Mouse (Mus musculus) G1E (cell line): ENCODE measurements around the gene Pld4. TPM values are rescaled to one million over a fixed set of nuclear protein-coding genes. Genes with fewer than 3 reads are reported as not detected.

ENCODE experiments used
- ATAC-seq: 2 replicates; pipeline ENCODE4 v1.8.0; 2016; ENCODE audit warnings: mild to moderate bottlenecking; ENCODE audit not compliant: insufficient number of reproducible peaks, poor library complexity, low FRiP score, severe bottlenecking; ENCODE audit errors: extremely low read depth
- DNase-seq: peaks from one replicate; pipeline ENCODE4 v3.0.0; 2012; ENCODE audit warnings: low spot score
- H3K27me3 ChIP-seq: 2 replicates; pipeline ENCODE4 v1.6.1; 2012; ENCODE audit warnings: mild to moderate bottlenecking, low read length, inconsistent platforms; ENCODE audit not compliant: insufficient read depth
- H3K36me3 ChIP-seq: replicated peaks from 2 replicates; pipeline ENCODE3; 2012; ENCODE audit warnings: mild to moderate bottlenecking, inconsistent platforms
- H3K4me1 ChIP-seq: 2 replicates; pipeline ENCODE4 v1.6.1; 2012; ENCODE audit warnings: low read depth, low read length, inconsistent platforms, mixed read lengths; ENCODE audit not compliant: insufficient read depth
- H3K4me3 ChIP-seq: 2 replicates; pipeline ENCODE4 v1.5.1; 2012; ENCODE audit warnings: low read depth, mild to moderate bottlenecking, inconsistent platforms, low read length, moderate library complexity, mixed read lengths
- H3K9me3 ChIP-seq: replicated peaks from 2 replicates; pipeline ENCODE4 v1.6.1; 2012; ENCODE audit warnings: inconsistent platforms
- CTCF ChIP-seq: IDR thresholded peaks from 2 replicates; pipeline ENCODE4 v1.5.1; 2012; ENCODE audit warnings: low read depth, low read length, inconsistent platforms, mixed read lengths
- GATA1 ChIP-seq: IDR thresholded peaks from 2 replicates; pipeline ENCODE4 v1.6.1; 2012; ENCODE audit warnings: borderline replicate concordance, low read length, inconsistent platforms, mixed read lengths
- GATA2 ChIP-seq: IDR thresholded peaks from 2 replicates; pipeline ENCODE4 v1.6.1; 2012; ENCODE audit warnings: low read depth, low read length, inconsistent platforms, borderline replicate concordance
- POLR2AphosphoS5 ChIP-seq: IDR thresholded peaks from 2 replicates; pipeline ENCODE4 v1.6.1; 2012; ENCODE audit warnings: low read depth, low read length, inconsistent platforms; ENCODE audit not compliant: insufficient replicate concordance
- TAL1 ChIP-seq: conservative IDR thresholded peaks from 2 replicates; pipeline ENCODE4 v1.6.1; 2012; ENCODE audit warnings: low read depth, low read length, inconsistent platforms, mixed read lengths
- polyA plus RNA-seq: library from polyadenylated mRNA; stranded (reverse); fragments of >175 nt; gene quantifications from 2 replicates; pipeline ENCODE4 v1.2.3, GENCODE M21; 2012
- total RNA-seq, 2 experiments: library from RNA; stranded (forward) in 1 of 2; stranded (reverse) in 1 of 2; fragments of 200-1000 nt in 1 of 2; fragments of >200 nt in 1 of 2; fragmentation: Nextera tagmentation in 1 of 2; gene quantifications; 2 replicates each; pipeline ENCODE4 v1.2.3; 2014 to 2017

The Pld4 gene
- total and polyA plus RNA-seq, 3 experiments = 0.89 to 1.0 TPM; not detected in 1

- no peak overlapping the region for H3K4me3 ChIP-seq
- H3K27me3 ChIP-seq = peaks cover 39% of the 10 kb centered on the region
- no peak for TF ChIP-seq POLR2AphosphoS5
- no peak for TF ChIP-seq GATA2
- TF ChIP-seq CTCF = no peak
- TF ChIP-seq TAL1 = no peak
- TF ChIP-seq GATA1 = no peak
- DNase-seq (no peak), ATAC-seq (no peak)
- H3K9me3 ChIP-seq = no peaks in the 10 kb centered on the region
- H3K36me3 ChIP-seq = no peaks in the 10 kb centered on the region
- H3K4me1 ChIP-seq = peaks cover 6% of the 10 kb centered on the region
These were observed 16.2 kb upstream of the Pld4 start for GRCm38 (mm10) chr12:112744211-112744610.

- H3K36me3 ChIP-seq = no peaks in the 10 kb centered on the region
- H3K9me3 ChIP-seq = no peaks in the 10 kb centered on the region
- no peak for DNase-seq
- no peak for ATAC-seq
- TF ChIP-seq CTCF (no peak), GATA1 (no peak), GATA2 (no peak), POLR2AphosphoS5 (no peak), TAL1 (no peak)
- peaks cover 6% of the 10 kb centered on the region for H3K4me1 ChIP-seq
- no peak overlapping the region for H3K4me3 ChIP-seq
- peaks cover 36% of the 10 kb centered on the region for H3K27me3 ChIP-seq
These were observed 15.4 kb upstream of the Pld4 start for GRCm38 (mm10) chr12:112744891-112745580.

DNA sequence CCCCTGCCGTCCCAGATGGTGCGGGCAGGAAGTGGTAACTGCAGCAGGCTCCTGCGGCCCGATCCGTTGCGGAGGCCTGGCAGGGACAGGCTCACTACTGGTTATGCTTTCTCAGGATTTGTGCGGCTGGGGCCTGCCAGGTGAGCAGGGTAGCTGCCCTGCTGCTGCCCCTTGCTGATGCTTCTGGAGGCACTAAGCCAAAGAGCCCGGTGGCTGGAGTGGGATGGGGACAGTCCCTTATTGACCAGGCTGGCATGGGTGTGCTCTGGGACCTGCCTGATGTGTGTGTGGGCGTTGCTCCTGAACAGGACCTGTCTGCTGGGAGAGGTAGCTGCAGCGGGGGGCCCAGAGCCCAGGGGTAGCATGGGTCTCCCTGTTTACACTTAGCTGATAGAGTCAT is 14.7 kb upstream of the Pld4 start:
- DNase-seq = no peak
- ATAC-seq = no peak
- Histone ChIP-seq H3K4me1 (peaks cover 6% of the 10 kb centered on the region), H3K4me3 (no peak overlapping the region), H3K27me3 (peaks cover 36% of the 10 kb centered on the region), H3K9me3 (no peaks in the 10 kb centered on the region), H3K36me3 (no peaks in the 10 kb centered on the region)
- no peak for TF ChIP-seq POLR2AphosphoS5
- TF ChIP-seq GATA2 = no peak
- TF ChIP-seq CTCF = no peak
- TF ChIP-seq GATA1 = no peak
- TF ChIP-seq TAL1 = no peak

- TF ChIP-seq POLR2AphosphoS5 (no peak), GATA2 (no peak), CTCF (no peak), TAL1 (no peak), GATA1 (no peak)
- Histone ChIP-seq H3K27me3 (peaks cover 42% of the 10 kb centered on the region), H3K36me3 (no peaks in the 10 kb centered on the region), H3K4me1 (peaks cover 8% of the 10 kb centered on the region), H3K9me3 (no peaks in the 10 kb centered on the region), H3K4me3 (no peak overlapping the region)
- no peak for ATAC-seq
- DNase-seq = no peak
These were observed 14.0 kb upstream of the Pld4 start for GRCm38 (mm10) chr12:112746461-112746807.

DNA sequence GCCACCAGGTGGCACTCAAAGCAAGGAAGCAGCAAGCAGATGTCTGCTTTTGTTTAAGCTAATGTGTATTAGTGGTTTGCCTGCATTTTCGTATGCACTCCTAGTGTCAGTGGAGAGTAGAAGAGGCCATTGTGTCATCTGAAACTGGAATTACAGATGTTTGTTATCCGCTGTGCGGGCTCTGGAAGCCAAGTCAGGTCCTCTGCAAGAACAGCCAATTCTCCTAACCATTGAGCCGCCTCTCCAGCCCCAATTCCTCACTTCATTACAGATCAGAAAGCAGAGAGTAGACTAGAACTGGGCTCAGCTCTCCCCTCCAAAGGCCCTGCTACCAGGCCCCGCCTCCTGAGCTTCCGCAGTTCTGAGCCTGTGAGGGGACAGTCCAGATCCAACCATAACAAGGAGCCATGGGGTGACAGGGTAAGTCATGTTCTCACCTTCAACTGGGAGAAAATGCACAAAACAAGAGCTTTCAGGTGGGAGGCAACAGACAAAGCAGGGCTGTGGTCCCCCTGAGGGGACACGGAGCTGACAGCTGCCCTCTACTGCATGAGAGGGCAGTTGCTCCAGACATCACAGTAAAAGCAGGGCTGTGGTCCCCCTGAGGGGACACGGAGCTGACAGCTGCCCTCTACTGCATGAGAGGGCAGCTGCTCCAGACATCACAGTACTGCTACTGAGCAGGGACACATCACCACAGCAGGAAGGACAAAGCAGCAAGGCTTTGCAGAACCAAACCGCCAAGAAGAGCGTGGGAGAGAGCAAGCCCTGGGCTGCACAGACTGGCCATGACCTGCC is 13.4 kb upstream of the Pld4 start:
- Histone ChIP-seq H3K27me3 (peaks cover 41% of the 10 kb centered on the region), H3K4me1 (peaks cover 8% of the 10 kb centered on the region), H3K4me3 (no peak overlapping the region), H3K9me3 (no peaks in the 10 kb centered on the region), H3K36me3 (no peaks in the 10 kb centered on the region)
- TF ChIP-seq POLR2AphosphoS5 = no peak
- 0 out of 2 replicates have a peak, but pooled peaks have one; percentile 20 for TF ChIP-seq CTCF
- DNase-seq (peak; percentile 63), ATAC-seq (no peak)

- Histone ChIP-seq H3K4me3 (no peak overlapping the region), H3K27me3 (peaks cover 35% of the 10 kb centered on the region), H3K4me1 (peaks cover 8% of the 10 kb centered on the region), H3K9me3 (no peaks in the 10 kb centered on the region), H3K36me3 (no peaks in the 10 kb centered on the region)
- DNase-seq (no peak), ATAC-seq (no peak)
- TF ChIP-seq TAL1 (no peak), CTCF (no peak), POLR2AphosphoS5 (no peak), GATA2 (no peak), GATA1 (no peak)
These were observed 12.9 kb upstream of the Pld4 start for GRCm38 (mm10) chr12:112747606-112747970.
